Mouse (Mus musculus) hindbrain, embryonic 11.5 days (tissue): Measurements from ENCODE around the gene Limch1. TPM values are rescaled to one million over a fixed set of nuclear protein-coding genes. Genes with fewer than 3 reads are reported as not detected.

ENCODE experiments used
- ATAC-seq: fragments of 200-750 bp; cut with Nextera tagmentation; 2 replicates; pipeline ENCODE4 v1.8.0; 2017; ENCODE audit warnings: mild to moderate bottlenecking, moderate TSS enrichment, moderate library complexity; ENCODE audit not compliant: low FRiP score
- DNase-seq: peaks from one replicate; pipeline ENCODE4 v3.0.0-alpha.2; 2015; ENCODE audit warnings: low spot score
- H3K27ac ChIP-seq: fragments of 300-500 bp; sonication (generic); 2 replicates; pipeline ENCODE4 v1.5.1; 2014; ENCODE audit warnings: mild to moderate bottlenecking, low read depth, low read length
- H3K27me3 ChIP-seq: fragments of 300-500 bp; sonication (generic); 2 replicates; pipeline ENCODE4 v1.6.1; 2014; ENCODE audit warnings: mild to moderate bottlenecking, low read length, moderate library complexity, mixed read lengths; ENCODE audit not compliant: control insufficient read depth, insufficient read depth
- H3K36me3 ChIP-seq: fragments of 300-500 bp; sonication (generic); 2 replicates; pipeline ENCODE4 v1.6.1; 2014; ENCODE audit warnings: mild to moderate bottlenecking, low read length, moderate library complexity, mixed read lengths; ENCODE audit not compliant: control insufficient read depth, insufficient read depth
- H3K4me1 ChIP-seq: fragments of 300-500 bp; sonication (generic); replicated peaks from 2 replicates; pipeline ENCODE4 v1.6.1; 2014; ENCODE audit warnings: low read length, mixed read lengths; ENCODE audit not compliant: control insufficient read depth, insufficient read depth
- H3K4me2 ChIP-seq: fragments of 300-500 bp; sonication (generic); replicated peaks from 2 replicates; pipeline ENCODE4 v1.6.1; 2014; ENCODE audit warnings: mild to moderate bottlenecking, low read depth, low read length
- H3K4me3 ChIP-seq: fragments of 300-500 bp; sonication (generic); 2 replicates; pipeline ENCODE4 v1.5.1; 2014; ENCODE audit warnings: low read depth, low read length
- H3K9ac ChIP-seq: fragments of 300-500 bp; sonication (generic); 2 replicates; pipeline ENCODE4 v1.6.1; 2014; ENCODE audit warnings: low read depth, low read length
- H3K9me3 ChIP-seq: fragments of 300-500 bp; sonication (generic); 2 replicates; pipeline ENCODE4 v1.6.1; 2016; ENCODE audit warnings: low read length; ENCODE audit not compliant: control insufficient read depth
- WGBS: fragments of 180-500 bp; shearing (Covaris S2); extraction: QIAGEN DNeasy Blood & Tissue Kit; methylation state at CpG from one replicate; pipeline ENCODE4 v1.1.7; 2014; 5-methylcytosine and 5-hydroxymethylcytosine counted together
- polyA plus RNA-seq: library from polyadenylated mRNA; unstranded; fragments of >200 nt; fragmentation: Nextera tagmentation; extraction: Ambion mirVana; gene quantifications from 2 replicates; pipeline ENCODE4 v1.2.1, GENCODE M21; 2014

Limch1 gene
- polyA plus RNA-seq, 1 experiment from 2014 or later: 81.7 TPM

GRCm38 (mm10) chr5:66836892-66837291 is 91.3 kb downstream of the Limch1 start:
- Histone ChIP-seq H3K36me3 (no peaks in the 10 kb centered on the region), H3K27ac (no peak overlapping the region), H3K27me3 (no peaks in the 10 kb centered on the region), H3K9ac (no peak overlapping the region), H3K4me2 (no peak overlapping the region), H3K4me3 (no peak overlapping the region), H3K9me3 (no peaks in the 10 kb centered on the region), H3K4me1 (no peaks in the 10 kb centered on the region)
- WGBS: 87% methylated on average over 4 of the region's 4 CpGs
- no peak for ATAC-seq
- no peak for DNase-seq

GRCm38 (mm10) chr5:66841971-66842370 is 96.3 kb downstream of the Limch1 start:
- WGBS: 94% methylated on average over 2 of the region's 2 CpGs
- ATAC-seq: no peak
- no peak overlapping the region for H3K4me3 ChIP-seq

GRCm38 (mm10) chr5:66842776-66843175 is 97.1 kb downstream of the Limch1 start:
- DNase-seq (no peak), ATAC-seq (no peak)
- no peaks in the 10 kb centered on the region for H3K36me3 ChIP-seq
- H3K4me2 ChIP-seq: no peak overlapping the region
- H3K9me3 ChIP-seq: no peaks in the 10 kb centered on the region
- 90% methylated on average over 5 of the region's 5 CpGs for WGBS
- H3K9ac ChIP-seq: no peak overlapping the region
- no peaks in the 10 kb centered on the region for H3K27me3 ChIP-seq
- H3K27ac ChIP-seq: no peak overlapping the region
- H3K4me3 ChIP-seq: no peak overlapping the region
- H3K4me1 ChIP-seq: no peaks in the 10 kb centered on the region

More at GRCm38 (mm10) chr5:66841971-66842370, 96.3 kb downstream of the Limch1 start:
- H3K36me3 ChIP-seq: no peaks in the 10 kb centered on the region
- H3K9ac ChIP-seq: no peak overlapping the region
- no peaks in the 10 kb centered on the region for H3K27me3 ChIP-seq
- H3K27ac ChIP-seq: no peak overlapping the region
- H3K4me2 ChIP-seq: no peak overlapping the region
- H3K4me1 ChIP-seq: no peaks in the 10 kb centered on the region
- H3K9me3 ChIP-seq: no peaks in the 10 kb centered on the region
- DNase-seq: no peak

GRCm38 (mm10) chr5:66848136-66848535 is 102.5 kb downstream of the Limch1 start:
- WGBS: 78% methylated on average over 7 of the region's 7 CpGs
- no peak overlapping the region for H3K4me3 ChIP-seq

GRCm38 (mm10) chr5:66849148-66849547 is 103.5 kb downstream of the Limch1 start:
- no peaks in the 10 kb centered on the region for H3K9me3 ChIP-seq
- no peak overlapping the region for H3K4me3 ChIP-seq
- no peak overlapping the region for H3K9ac ChIP-seq
- no peak for DNase-seq
- no peaks in the 10 kb centered on the region for H3K36me3 ChIP-seq
- no peaks in the 10 kb centered on the region for H3K4me1 ChIP-seq
- H3K27ac ChIP-seq: no peak overlapping the region
- no peak overlapping the region for H3K4me2 ChIP-seq
- no peaks in the 10 kb centered on the region for H3K27me3 ChIP-seq
- no peak for ATAC-seq
- 84% methylated on average over 4 of the region's 4 CpGs for WGBS

More at GRCm38 (mm10) chr5:66848136-66848535, 102.5 kb downstream of the Limch1 start:
- DNase-seq: no peak
- Histone ChIP-seq H3K27ac (no peak overlapping the region), H3K9me3 (no peaks in the 10 kb centered on the region), H3K9ac (no peak overlapping the region), H3K36me3 (no peaks in the 10 kb centered on the region), H3K4me1 (no peaks in the 10 kb centered on the region), H3K4me2 (no peak overlapping the region), H3K27me3 (no peaks in the 10 kb centered on the region)
- no peak for ATAC-seq

- Histone ChIP-seq H3K4me3 (no peak overlapping the region), H3K36me3 (no peaks in the 10 kb centered on the region), H3K9ac (no peak overlapping the region), H3K27ac (no peak overlapping the region), H3K9me3 (no peaks in the 10 kb centered on the region), H3K27me3 (no peaks in the 10 kb centered on the region), H3K4me2 (no peak overlapping the region), H3K4me1 (no peaks in the 10 kb centered on the region)
- ATAC-seq (no peak), DNase-seq (no peak)
- WGBS: 77% methylated on average over 11 of the region's 11 CpGs
Observed at GRCm38 (mm10) chr5:66850721-66851251, 105.2 kb downstream of the Limch1 start.

GRCm38 (mm10) chr5:66851708-66852107 is 106.1 kb downstream of the Limch1 start:
- H3K4me1 ChIP-seq: no peaks in the 10 kb centered on the region
- no peak overlapping the region for H3K4me3 ChIP-seq
- ATAC-seq (no peak), DNase-seq (no peak)
- no peaks in the 10 kb centered on the region for H3K9me3 ChIP-seq
- H3K4me2 ChIP-seq: no peak overlapping the region
- 92% methylated on average over 5 of the region's 5 CpGs for WGBS
- no peak overlapping the region for H3K9ac ChIP-seq
- H3K27me3 ChIP-seq: no peaks in the 10 kb centered on the region
- no peaks in the 10 kb centered on the region for H3K36me3 ChIP-seq
- H3K27ac ChIP-seq: no peak overlapping the region

- Histone ChIP-seq H3K9ac (no peak overlapping the region), H3K4me2 (no peak overlapping the region), H3K27ac (no peak overlapping the region), H3K4me1 (no peaks in the 10 kb centered on the region), H3K9me3 (no peaks in the 10 kb centered on the region), H3K4me3 (no peak overlapping the region), H3K27me3 (no peaks in the 10 kb centered on the region), H3K36me3 (no peaks in the 10 kb centered on the region)
- ATAC-seq (no peak), DNase-seq (no peak)
- WGBS: 95% methylated on average over 5 of the region's 5 CpGs
Observed at GRCm38 (mm10) chr5:66854263-66854662, 108.6 kb downstream of the Limch1 start.

GRCm38 (mm10) chr5:66855358-66856107 is 109.9 kb downstream of the Limch1 start:
- no peak for ATAC-seq
- H3K4me3 ChIP-seq: no peak overlapping the region
- H3K27ac ChIP-seq: no peak overlapping the region
- no peaks in the 10 kb centered on the region for H3K4me1 ChIP-seq
- no peak overlapping the region for H3K4me2 ChIP-seq
- 80% methylated on average over 11 of the region's 11 CpGs for WGBS
- H3K9ac ChIP-seq: no peak overlapping the region
- H3K36me3 ChIP-seq: no peaks in the 10 kb centered on the region
- H3K9me3 ChIP-seq: no peaks in the 10 kb centered on the region
- peak; percentile 41 for DNase-seq
- H3K27me3 ChIP-seq: no peaks in the 10 kb centered on the region
